Mouse (Mus musculus): ENCODE results near the gene Mrps9.

- TF ChIP-seq CTCF (conservative IDR thresholded peaks at IDR 0.05; ENCODE audit: low read length): no peak
- peak; percentile 56; the same call in 1 of the 2 replicates for TF ChIP-seq NANOG (IDR thresholded peaks at IDR 0.05; ENCODE audit: borderline replicate concordance, low read length)
- TF ChIP-seq POU5F1 (IDR thresholded peaks at IDR 0.05; ENCODE audit: borderline replicate concordance, low read length): no peak
Observed at GRCm38 (mm10) chr1:42907153-42907552, 56.1 kb downstream of the Mrps9 start.

All from E14TG2a.4 (cell line).